Mouse (Mus musculus) heart, adult 18-20 months (tissue): ENCODE data around the gene Fgfr2. TPM values are rescaled to one million over a fixed set of nuclear protein-coding genes. Genes with fewer than 3 reads are reported as not detected.

Source experiments
- DNase-seq, 2 experiments: peaks; one replicate each; pipeline ENCODE4 v3.0.0; 2021 to 2022; ENCODE audit warnings: mixed read lengths in 1 of 2
- total RNA-seq, 2 experiments: library from RNA; stranded (reverse); gene quantifications; 2 replicates each; pipeline ENCODE4 v1.2.3; 2021

Gene Fgfr2
- total RNA-seq, 2 experiments from 2014 or later = 1.3 to 2.6 TPM

GRCm38 (mm10) chr7:132887019-132887804, 235.9 kb downstream of the Fgfr2 start:
- DNase-seq = no peak

- DNase-seq = no peak
Observed at GRCm38 (mm10) chr7:132884031-132884430, 239.1 kb downstream of the Fgfr2 start.

GRCm38 (mm10) chr7:132882343-132882742, 240.8 kb downstream of the Fgfr2 start:
- no peak for DNase-seq

GRCm38 (mm10) chr7:132880276-132880675, 242.9 kb downstream of the Fgfr2 start:
- DNase-seq = no peak

GRCm38 (mm10) chr7:132875391-132876086, 247.6 kb downstream of the Fgfr2 start:
- DNase-seq = no peak

- DNase-seq = no peak
Observed at GRCm38 (mm10) chr7:132873043-132873442, 250.1 kb downstream of the Fgfr2 start.

GRCm38 (mm10) chr7:132866316-132866715, 256.8 kb downstream of the Fgfr2 start:
- no peak for DNase-seq

GRCm38 (mm10) chr7:132859042-132859958, 263.9 kb downstream of the Fgfr2 start, which contains the start of gene Abraxas2:
Abraxas2 (plus strand) TSS chr7:132859225.
- peak; percentile 95 to 97 for DNase-seq

GRCm38 (mm10) chr7:132858043-132858608, 265.0 kb downstream of the Fgfr2 start:
- peak; percentile 8 to 9 for DNase-seq

- no peak for DNase-seq
Observed at GRCm38 (mm10) chr7:132856083-132856482, 267.1 kb downstream of the Fgfr2 start.

GRCm38 (mm10) chr7:132853946-132854345, 269.2 kb downstream of the Fgfr2 start:
- no peak for DNase-seq

GRCm38 (mm10) chr7:132853361-132853760, 269.8 kb downstream of the Fgfr2 start:
- no peak for DNase-seq

- peak; percentile 87 to 89 for DNase-seq
Observed at GRCm38 (mm10) chr7:132852173-132852844, 270.8 kb downstream of the Fgfr2 start, which contains the start of gene Eef1akmt2. Eef1akmt2 (minus strand) TSS chr7:132852673.

- no peak for DNase-seq
Observed at GRCm38 (mm10) chr7:132843152-132843551, 280.0 kb downstream of the Fgfr2 start.

- no peak for DNase-seq
Observed at GRCm38 (mm10) chr7:132842455-132842854, 280.7 kb downstream of the Fgfr2 start.

GRCm38 (mm10) chr7:132841287-132841686, 281.9 kb downstream of the Fgfr2 start:
- no peak for DNase-seq

- DNase-seq = no peak
Observed at GRCm38 (mm10) chr7:132830955-132831354, 292.2 kb downstream of the Fgfr2 start.

- no peak for DNase-seq
Observed at GRCm38 (mm10) chr7:132824346-132825022, 298.7 kb downstream of the Fgfr2 start.

GRCm38 (mm10) chr7:132823832-132824231, 299.3 kb downstream of the Fgfr2 start:
- DNase-seq = no peak

GRCm38 (mm10) chr7:132820692-132821091, 302.5 kb downstream of the Fgfr2 start:
- DNase-seq = no peak

- no peak for DNase-seq
Observed at GRCm38 (mm10) chr7:132817056-132817455, 306.1 kb downstream of the Fgfr2 start.
